Mouse (Mus musculus): Measurements from ENCODE around the gene Brip1. TPM values are rescaled to one million over a fixed set of nuclear protein-coding genes. Genes with fewer than 3 reads are reported as not detected.

The Brip1 gene
- 6.1 and 7.6 TPM in 2 replicates for polyA plus RNA-seq (2015; fragmentation: Nextera tagmentation; extraction: Ambion mirVana)

GRCm38 (mm10) chr11:86201037-86201786 lies at the start of gene Brip1:
Gene Brip1 (minus strand): TSS chr11:86201193.
- peaks cover 38% of the 10 kb centered on the region for H3K36me3 ChIP-seq (ENCODE audit: poor library complexity, severe bottlenecking)
- ATAC-seq, result peak; percentile 99
- H3K4me1 ChIP-seq, result peaks cover 20% of the 10 kb centered on the region
- under 1% methylated on average over 60 of the region's 60 CpGs for WGBS
- H3K9ac ChIP-seq, result peak within 1 kb of the TSS; percentile 86
- peaks cover 32% of the 10 kb centered on the region for H3K9me3 ChIP-seq (replicated peaks)
- peak within 1 kb of the TSS; percentile 57 for H3K27ac ChIP-seq
- H3K4me3 ChIP-seq, result peak within 1 kb of the TSS; percentile 79
- no peaks in the 10 kb centered on the region for H3K27me3 ChIP-seq
- H3K4me2 ChIP-seq, result peak within 1 kb of the TSS; percentile 78

GRCm38 (mm10) chr11:86232446-86232845 lies 31.5 kb upstream of the Brip1 start:
- Histone ChIP-seq H3K4me2 (no peak overlapping the region), H3K27ac (no peak overlapping the region), H3K4me3 (no peak overlapping the region), H3K27me3 (no peaks in the 10 kb centered on the region), H3K9ac (no peak overlapping the region), H3K4me1 (no peaks in the 10 kb centered on the region), H3K36me3 (ENCODE audit: poor library complexity, severe bottlenecking) (peaks cover 64% of the 10 kb centered on the region), H3K9me3 (replicated peaks) (no peaks in the 10 kb centered on the region)
- WGBS, result 91% methylated on average over 4 of the region's 4 CpGs
- ATAC-seq, result no peak

GRCm38 (mm10) chr11:86231781-86232350 lies 30.9 kb upstream of the Brip1 start:
- H3K27ac ChIP-seq, result no peak overlapping the region
- 97% methylated on average over 13 of the region's 13 CpGs for WGBS

GRCm38 (mm10) chr11:86226646-86227180 lies 25.7 kb upstream of the Brip1 start:
- H3K36me3 ChIP-seq (ENCODE audit: poor library complexity, severe bottlenecking), result peaks cover 73% of the 10 kb centered on the region
- H3K27me3 ChIP-seq, result no peaks in the 10 kb centered on the region
- H3K27ac ChIP-seq, result no peak overlapping the region
- no peaks in the 10 kb centered on the region for H3K9me3 ChIP-seq (replicated peaks)
- ATAC-seq, result no peak
- H3K9ac ChIP-seq, result no peak overlapping the region
- no peak overlapping the region for H3K4me2 ChIP-seq
- no peak overlapping the region for H3K4me3 ChIP-seq
- 84% methylated on average over 8 of the region's 8 CpGs for WGBS
- no peaks in the 10 kb centered on the region for H3K4me1 ChIP-seq

More at GRCm38 (mm10) chr11:86231781-86232350, 30.9 kb upstream of the Brip1 start:
- no peak for ATAC-seq
- peaks cover 65% of the 10 kb centered on the region for H3K36me3 ChIP-seq (ENCODE audit: poor library complexity, severe bottlenecking)
- H3K4me1 ChIP-seq, result no peaks in the 10 kb centered on the region
- H3K4me2 ChIP-seq, result no peak overlapping the region
- no peak overlapping the region for H3K4me3 ChIP-seq
- no peaks in the 10 kb centered on the region for H3K9me3 ChIP-seq (replicated peaks)
- H3K27me3 ChIP-seq, result no peaks in the 10 kb centered on the region
- no peak overlapping the region for H3K9ac ChIP-seq

GRCm38 (mm10) chr11:86225761-86226160 lies 24.8 kb upstream of the Brip1 start:
- no peak for ATAC-seq
- Histone ChIP-seq H3K27ac (no peak overlapping the region), H3K4me1 (no peaks in the 10 kb centered on the region), H3K4me2 (no peak overlapping the region), H3K27me3 (no peaks in the 10 kb centered on the region), H3K36me3 (ENCODE audit: poor library complexity, severe bottlenecking) (peaks cover 69% of the 10 kb centered on the region), H3K9me3 (replicated peaks) (no peaks in the 10 kb centered on the region), H3K9ac (no peak overlapping the region), H3K4me3 (no peak overlapping the region)
- 84% methylated on average over 4 of the region's 4 CpGs for WGBS

- WGBS, result 79% methylated on average over 1 of the region's 1 CpGs
- Histone ChIP-seq H3K4me2 (no peak overlapping the region), H3K9me3 (replicated peaks) (no peaks in the 10 kb centered on the region), H3K9ac (no peak overlapping the region), H3K27ac (no peak overlapping the region), H3K4me1 (no peaks in the 10 kb centered on the region), H3K36me3 (ENCODE audit: poor library complexity, severe bottlenecking) (peaks cover 74% of the 10 kb centered on the region), H3K4me3 (no peak overlapping the region), H3K27me3 (no peaks in the 10 kb centered on the region)
- no peak for ATAC-seq
Measured at GRCm38 (mm10) chr11:86211803-86212202, 10.8 kb upstream of the Brip1 start.

- no peak overlapping the region for H3K4me2 ChIP-seq
- H3K4me1 ChIP-seq, result no peaks in the 10 kb centered on the region
- WGBS, result 93% methylated on average over 2 of the region's 2 CpGs
- no peak overlapping the region for H3K27ac ChIP-seq
- H3K9me3 ChIP-seq (replicated peaks), result peaks cover 17% of the 10 kb centered on the region
- H3K9ac ChIP-seq, result no peak overlapping the region
- no peak overlapping the region for H3K4me3 ChIP-seq
- H3K36me3 ChIP-seq (ENCODE audit: poor library complexity, severe bottlenecking), result peaks cover 79% of the 10 kb centered on the region
- H3K27me3 ChIP-seq, result no peaks in the 10 kb centered on the region
- no peak for ATAC-seq
Measured at GRCm38 (mm10) chr11:86209123-86209522, 8.1 kb upstream of the Brip1 start.

- H3K36me3 ChIP-seq (ENCODE audit: poor library complexity, severe bottlenecking), result peaks cover 73% of the 10 kb centered on the region
- H3K27ac ChIP-seq, result no peak overlapping the region
- no peak overlapping the region for H3K4me3 ChIP-seq
- ATAC-seq, result no peak
- H3K4me1 ChIP-seq, result peaks cover 11% of the 10 kb centered on the region
- H3K9me3 ChIP-seq (replicated peaks), result peaks cover 32% of the 10 kb centered on the region
- no peak overlapping the region for H3K9ac ChIP-seq
- H3K27me3 ChIP-seq, result no peaks in the 10 kb centered on the region
- H3K4me2 ChIP-seq, result no peak overlapping the region
- 96% methylated on average over 4 of the region's 4 CpGs for WGBS
Measured at GRCm38 (mm10) chr11:86205876-86206275, 4.9 kb upstream of the Brip1 start.

- H3K9ac ChIP-seq, result no peak overlapping the region
Measured at GRCm38 (mm10) chr11:86205031-86205430, 4.0 kb upstream of the Brip1 start.

GRCm38 (mm10) chr11:86201901-86202675 lies 1.1 kb upstream of the Brip1 start:
- Histone ChIP-seq H3K36me3 (ENCODE audit: poor library complexity, severe bottlenecking) (peaks cover 46% of the 10 kb centered on the region), H3K27me3 (no peaks in the 10 kb centered on the region), H3K9ac (peak overlapping the region; percentile 86), H3K4me3 (peak overlapping the region; percentile 79), H3K4me2 (peak overlapping the region; percentile 78), H3K9me3 (replicated peaks) (peaks cover 32% of the 10 kb centered on the region), H3K4me1 (peaks cover 20% of the 10 kb centered on the region), H3K27ac (peak overlapping the region; percentile 57; the same call in 1 of the 2 replicates)
- no peak for ATAC-seq
- 53% methylated on average over 16 of the region's 16 CpGs for whole genome bisulfite sequencing

More at GRCm38 (mm10) chr11:86205031-86205430, 4.0 kb upstream of the Brip1 start:
- WGBS, result over 99% methylated on average over 5 of the region's 5 CpGs
- peaks cover 73% of the 10 kb centered on the region for H3K36me3 ChIP-seq (ENCODE audit: poor library complexity, severe bottlenecking)
- no peak for ATAC-seq
- H3K4me2 ChIP-seq, result no peak overlapping the region
- peaks cover 32% of the 10 kb centered on the region for H3K9me3 ChIP-seq (replicated peaks)
- no peak overlapping the region for H3K4me3 ChIP-seq
- no peaks in the 10 kb centered on the region for H3K27me3 ChIP-seq
- peaks cover 16% of the 10 kb centered on the region for H3K4me1 ChIP-seq
- no peak overlapping the region for H3K27ac ChIP-seq

GRCm38 (mm10) chr11:86200460-86201021 lies 452 bp downstream of the Brip1 start:
- ATAC-seq, result peak; percentile 81
- Histone ChIP-seq H3K4me3 (peak overlapping the region; percentile 79), H3K27me3 (no peaks in the 10 kb centered on the region), H3K9me3 (replicated peaks) (peaks cover 28% of the 10 kb centered on the region), H3K36me3 (ENCODE audit: poor library complexity, severe bottlenecking) (peaks cover 31% of the 10 kb centered on the region), H3K27ac (peak overlapping the region; percentile 57), H3K4me2 (peak overlapping the region; percentile 78), H3K9ac (peak overlapping the region; percentile 68), H3K4me1 (peaks cover 20% of the 10 kb centered on the region)
- WGBS, result 2% methylated on average over 11 of the region's 21 CpGs

Measured in forebrain, embryonic 13.5 days (tissue).